Mouse (Mus musculus) myocyte (in vitro differentiated cells): ENCODE measurements around the gene Stab2.

ENCODE experiments used
- CEBPB ChIP-seq: IDR thresholded peaks from 2 replicates; pipeline ENCODE4 v1.6.1; 2011; ENCODE audit warnings: mild to moderate bottlenecking, moderate library complexity; ENCODE audit not compliant: poor library complexity, insufficient read depth, severe bottlenecking
- E2F4 ChIP-seq: IDR thresholded peaks from one replicate; pipeline ENCODE4 v1.6.1; 2011; ENCODE audit warnings: mild to moderate bottlenecking, control low read depth, moderate library complexity; ENCODE audit not compliant: insufficient read depth
- MAX ChIP-seq: IDR thresholded peaks from one replicate; pipeline ENCODE4 v1.6.1; 2011; ENCODE audit warnings: low read depth, mild to moderate bottlenecking, control low read depth
- MYOD1 ChIP-seq, 3 experiments: IDR thresholded peaks; one replicate each; pipeline ENCODE4 v1.6.1; 2011; ENCODE audit warnings: control low read depth in 2 of 3, low read depth in 2 of 3, mild to moderate bottlenecking in 2 of 3, moderate library complexity in 1 of 3; ENCODE audit not compliant: insufficient read length in 2 of 3, control insufficient read depth in 1 of 3
- MYOG ChIP-seq, 3 experiments: IDR thresholded peaks; one replicate each; pipeline ENCODE4 v1.6.1; 2011; ENCODE audit warnings: control low read depth in 2 of 3, low read depth in 2 of 3, mild to moderate bottlenecking in 2 of 3; ENCODE audit not compliant: insufficient read length in 2 of 3, control insufficient read depth in 1 of 3, insufficient read depth in 1 of 3
- POLR2A ChIP-seq: IDR thresholded peaks from one replicate; pipeline ENCODE4 v1.6.1; 2011; ENCODE audit warnings: low read depth, mild to moderate bottlenecking, control low read depth, moderate library complexity; ENCODE audit not compliant: insufficient read length
- POLR2AphosphoS2 ChIP-seq: IDR thresholded peaks from one replicate; pipeline ENCODE4 v1.6.1; 2011; ENCODE audit warnings: low read depth, control low read depth; ENCODE audit not compliant: insufficient read length
- REST ChIP-seq: IDR thresholded peaks from one replicate; pipeline ENCODE4 v1.6.1; 2011; ENCODE audit warnings: mild to moderate bottlenecking, control low read depth, moderate library complexity; ENCODE audit not compliant: insufficient read depth, insufficient read length
- SRF ChIP-seq: IDR thresholded peaks from one replicate; pipeline ENCODE4 v1.6.1; 2011; ENCODE audit warnings: low read depth; ENCODE audit not compliant: control insufficient read depth, insufficient read length
- TCF12 ChIP-seq: IDR thresholded peaks from one replicate; pipeline ENCODE4 v1.6.1; 2011; ENCODE audit warnings: mild to moderate bottlenecking, control low read depth; ENCODE audit not compliant: poor library complexity, insufficient read depth, severe bottlenecking
- USF1 ChIP-seq: IDR thresholded peaks from one replicate; pipeline ENCODE4 v1.6.1; 2011; ENCODE audit warnings: low read depth, mild to moderate bottlenecking, control low read depth, moderate library complexity

- no peak for TF ChIP-seq POLR2A
- TF ChIP-seq E2F4, result no peak
- TF ChIP-seq USF1, result no peak
- TF ChIP-seq TCF12, result no peak
- TF ChIP-seq REST, result no peak
- TF ChIP-seq SRF, result no peak
- TF ChIP-seq MAX, result no peak
- no peak for TF ChIP-seq MYOG (IDR thresholded peaks at IDR 0.05; ENCODE audit: control insufficient read depth in 1 of 3, insufficient read depth in 1 of 3, insufficient read length in 2 of 3, low read depth in 2 of 3)
- no peak for TF ChIP-seq CEBPB
- no peak for TF ChIP-seq MYOD1 (IDR thresholded peaks at IDR 0.05; ENCODE audit: control insufficient read depth in 1 of 3, insufficient read length in 2 of 3, low read depth in 2 of 3)
- TF ChIP-seq POLR2AphosphoS2, result no peak
Observed at GRCm38 (mm10) chr10:86881448-86881847, 126.4 kb downstream of the Stab2 start.
